Mouse (Mus musculus) kidney, postnatal 0 days (tissue): Measurements from ENCODE around the gene 4933409G03Rik. TPM values are rescaled to one million over a fixed set of nuclear protein-coding genes. Genes with fewer than 3 reads are reported as not detected.
"Not testable (repeated sequence)": the region's sequence is repeated elsewhere in the genome, so short reads cannot be mapped to it uniquely, and the experiment has no call there.

Experiments used
- ATAC-seq: fragments of 200-750 bp; cut with Nextera tagmentation; replicated peaks from 2 replicates; pipeline ENCODE4 v1.8.0; 2017; ENCODE audit warnings: low read depth, moderate number of reproducible peaks, moderate TSS enrichment, moderate library complexity; ENCODE audit not compliant: low FRiP score
- DNase-seq: peaks from one replicate; pipeline ENCODE4 v3.0.0-alpha.2; 2016; ENCODE audit warnings: low spot score
- H3K27ac ChIP-seq: fragments of 300-500 bp; sonication (generic); 2 replicates; pipeline ENCODE4 v1.5.1; 2014; ENCODE audit warnings: mild to moderate bottlenecking
- H3K27me3 ChIP-seq: fragments of 300-500 bp; sonication (generic); 2 replicates; pipeline ENCODE4 v1.6.1; 2014; ENCODE audit warnings: low read length, mixed read lengths; ENCODE audit not compliant: insufficient read depth
- H3K36me3 ChIP-seq: fragments of 300-500 bp; sonication (generic); 2 replicates; pipeline ENCODE4 v1.6.1; 2014; ENCODE audit warnings: low read length, mixed read lengths; ENCODE audit not compliant: insufficient read depth
- H3K4me1 ChIP-seq: fragments of 300-500 bp; sonication (generic); replicated peaks from 2 replicates; pipeline ENCODE4 v1.6.1; 2014; ENCODE audit warnings: antibody characterized with exemption, low read length, mixed read lengths; ENCODE audit not compliant: insufficient read depth
- H3K4me2 ChIP-seq: fragments of 300-500 bp; sonication (generic); 2 replicates; pipeline ENCODE4 v1.6.1; 2014; ENCODE audit warnings: mild to moderate bottlenecking, low read length, moderate library complexity, mixed read lengths
- H3K4me3 ChIP-seq: fragments of 300-500 bp; sonication (generic); replicated peaks from 2 replicates; pipeline ENCODE4 v1.5.1; 2014; ENCODE audit warnings: low read depth, low read length
- H3K9ac ChIP-seq: fragments of 300-500 bp; sonication (generic); 2 replicates; pipeline ENCODE4 v1.6.1; 2014; ENCODE audit warnings: low read depth, low read length
- H3K9me3 ChIP-seq: fragments of 300-500 bp; sonication (generic); replicated peaks from 2 replicates; pipeline ENCODE4 v1.6.1; 2016; ENCODE audit warnings: low read length, inconsistent platforms, mixed read lengths
- CTCF ChIP-seq: IDR thresholded peaks from 2 replicates; pipeline ENCODE4 v1.5.1; 2016; ENCODE audit warnings: antibody characterized with exemption, low read depth, mild to moderate bottlenecking, moderate library complexity
- WGBS: fragments of 180-500 bp; shearing (Covaris S2); extraction: QIAGEN DNeasy Blood & Tissue Kit; methylation state at CpG from one replicate; pipeline ENCODE4 v1.1.7; 2014; 5-methylcytosine and 5-hydroxymethylcytosine counted together
- polyA plus RNA-seq: library from polyadenylated mRNA; unstranded; fragments of >200 nt; fragmentation: Nextera tagmentation; extraction: Ambion mirVana; gene quantifications from 2 replicates; pipeline ENCODE4 v1.2.1, GENCODE M21; 2015

Gene 4933409G03Rik
- not detected in 2 replicates for polyA plus RNA-seq

DNA sequence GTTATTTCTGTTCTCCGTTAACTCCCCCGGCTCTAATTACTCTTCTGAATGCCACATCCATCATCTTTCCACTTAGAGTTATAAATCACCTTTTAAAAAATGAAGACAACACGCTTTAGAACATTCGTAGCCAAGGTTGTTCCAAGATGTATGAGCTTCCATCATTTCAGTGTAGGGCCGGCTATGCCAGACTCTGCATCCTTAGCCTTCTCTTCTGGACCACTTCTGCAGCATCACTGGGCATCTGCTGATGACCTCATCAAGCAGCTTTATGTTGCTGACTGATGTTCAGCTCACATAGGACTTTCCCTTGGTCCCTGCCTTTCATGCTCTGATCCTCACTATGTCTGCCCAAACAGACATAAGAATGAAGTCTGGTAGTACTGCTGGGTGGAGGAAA, at the start of gene 4933409G03Rik:
Gene 4933409G03Rik, plus strand, starts transcription at position 301 of the 400 bp plus-strand sequence.
- DNase-seq (no peak), ATAC-seq (no peak)
- no peak within 1 kb of the TSS for H3K27ac ChIP-seq
- WGBS = 62% methylated on average over 5 of the region's 5 CpGs
- no peaks in the 10 kb centered on the region for H3K36me3 ChIP-seq
- no peaks in the 10 kb centered on the region for H3K27me3 ChIP-seq
- H3K4me1 ChIP-seq = no peaks in the 10 kb centered on the region
- no peak within 1 kb of the TSS for H3K4me3 ChIP-seq
- no peaks in the 10 kb centered on the region for H3K9me3 ChIP-seq
- no peak within 1 kb of the TSS for H3K4me2 ChIP-seq
- H3K9ac ChIP-seq = no peak within 1 kb of the TSS
- TF ChIP-seq CTCF = no peak

DNA sequence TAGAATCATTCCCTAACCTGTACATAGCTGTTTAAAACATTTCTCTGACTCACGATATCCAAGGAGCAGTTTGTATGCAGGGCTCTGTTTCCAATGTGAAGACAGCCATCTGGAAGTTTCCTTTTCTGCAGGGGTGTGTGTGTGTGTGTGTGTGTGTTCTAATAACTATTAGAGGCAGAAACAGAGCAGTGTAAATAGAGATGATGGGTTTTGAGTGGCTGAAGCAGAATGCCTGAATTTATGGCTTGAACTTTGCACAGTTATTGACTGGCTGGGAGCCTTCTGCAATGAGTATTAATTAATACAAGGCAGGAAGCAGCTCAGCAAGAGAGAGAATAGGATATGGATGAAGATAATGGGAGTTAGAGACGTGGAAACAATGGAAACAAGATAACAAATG, 38.0 kb upstream of the 4933409G03Rik start:
- no peak overlapping the region for H3K9ac ChIP-seq
- no peaks in the 10 kb centered on the region for H3K9me3 ChIP-seq
- ATAC-seq = no peak
- H3K27ac ChIP-seq = no peak overlapping the region
- no peak overlapping the region for H3K4me3 ChIP-seq
- WGBS = 36% methylated on average over 2 of the region's 2 CpGs
- TF ChIP-seq CTCF = no peak
- DNase-seq = no peak
- H3K4me2 ChIP-seq = no peak overlapping the region
- no peaks in the 10 kb centered on the region for H3K36me3 ChIP-seq
- H3K4me1 ChIP-seq = no peaks in the 10 kb centered on the region
- no peaks in the 10 kb centered on the region for H3K27me3 ChIP-seq

DNA sequence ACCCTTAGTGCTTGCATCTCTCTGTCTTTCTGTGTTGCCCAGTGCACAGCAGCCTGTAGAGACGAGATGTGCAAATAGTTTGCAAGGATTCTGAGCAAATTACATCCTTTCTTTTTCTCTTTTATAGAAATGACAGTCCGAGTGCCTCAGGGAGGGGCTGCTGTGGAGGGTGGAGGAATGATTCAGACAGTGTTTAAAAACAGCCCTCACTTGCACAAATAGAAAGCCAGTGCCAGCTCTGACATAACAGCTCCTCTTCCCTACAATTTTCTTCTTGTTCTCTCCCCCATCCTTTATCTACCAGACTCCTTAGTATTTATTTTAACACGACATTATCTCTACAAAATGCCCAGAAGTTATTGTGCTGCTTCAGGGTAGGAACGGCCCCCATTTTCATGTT, 21.4 kb upstream of the 4933409G03Rik start:
- no peak for TF ChIP-seq CTCF
- Histone ChIP-seq H3K27me3 (no peaks in the 10 kb centered on the region), H3K4me3 (no peak overlapping the region), H3K4me2 (no peak overlapping the region), H3K9me3 (no peaks in the 10 kb centered on the region), H3K4me1 (no peaks in the 10 kb centered on the region), H3K9ac (no peak overlapping the region), H3K27ac (no peak overlapping the region), H3K36me3 (no peaks in the 10 kb centered on the region)
- ATAC-seq (no peak), DNase-seq (no peak)
- 63% methylated on average over 4 of the region's 4 CpGs for WGBS

DNA sequence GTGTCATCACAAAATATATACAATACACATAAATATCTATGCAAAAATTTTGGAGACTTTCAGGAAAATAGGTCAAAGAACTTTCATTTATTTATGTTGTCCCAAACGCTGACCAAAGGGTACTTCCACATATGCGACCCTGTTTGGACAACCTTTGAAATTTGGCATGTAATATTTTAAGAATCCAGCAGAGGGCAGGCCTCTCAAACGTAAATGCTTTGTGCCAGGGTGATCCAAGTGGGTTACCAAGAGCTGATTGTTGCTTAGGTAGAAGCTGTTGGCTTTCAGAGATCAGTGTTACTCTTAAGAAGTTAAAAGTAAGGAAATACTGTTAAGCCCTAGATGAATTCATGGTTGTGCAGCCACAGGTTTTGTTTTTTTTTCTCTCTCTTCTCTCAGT, 18.9 kb upstream of the 4933409G03Rik start:
- peak; percentile 85 for TF ChIP-seq CTCF
- ATAC-seq (0 out of 2 replicates have a peak, but pooled peaks have one; percentile 40), DNase-seq (peak; percentile 81)
- H3K27ac ChIP-seq = no peak overlapping the region
- no peaks in the 10 kb centered on the region for H3K4me1 ChIP-seq
- H3K27me3 ChIP-seq = no peaks in the 10 kb centered on the region
- WGBS = 7% methylated on average over 3 of the region's 3 CpGs
- H3K9me3 ChIP-seq = no peaks in the 10 kb centered on the region
- no peak overlapping the region for H3K4me3 ChIP-seq
- H3K36me3 ChIP-seq = no peaks in the 10 kb centered on the region
- no peak overlapping the region for H3K9ac ChIP-seq
- H3K4me2 ChIP-seq = no peak overlapping the region

DNA sequence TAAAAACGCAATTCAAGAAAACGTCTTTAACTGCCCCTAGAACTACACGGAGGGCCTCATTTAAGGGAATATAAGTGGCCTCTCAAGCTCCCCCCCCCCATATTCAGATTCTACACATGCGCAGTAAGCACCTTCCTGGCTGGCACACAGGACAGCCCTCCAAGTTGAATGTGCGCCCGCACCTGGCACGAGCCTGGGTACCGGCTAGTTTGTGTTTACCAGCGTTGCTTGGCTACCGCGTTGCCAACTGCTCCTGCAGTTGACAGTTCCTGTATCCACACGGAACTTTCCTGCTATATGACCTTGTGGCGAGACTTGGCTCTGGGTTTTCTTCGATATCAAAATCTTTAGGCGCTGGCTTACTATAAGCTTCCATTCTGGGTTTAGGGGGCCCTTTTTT, 13.9 kb upstream of the 4933409G03Rik start:
- Histone ChIP-seq H3K36me3 (no peaks in the 10 kb centered on the region), H3K4me3 (no peak overlapping the region), H3K9me3 (no peaks in the 10 kb centered on the region), H3K9ac (no peak overlapping the region), H3K27me3 (no peaks in the 10 kb centered on the region), H3K4me1 (no peaks in the 10 kb centered on the region), H3K27ac (no peak overlapping the region), H3K4me2 (no peak overlapping the region)
- TF ChIP-seq CTCF = no peak
- WGBS = 86% methylated on average over 15 of the region's 15 CpGs
- DNase-seq = no peak
- ATAC-seq = no peak

DNA sequence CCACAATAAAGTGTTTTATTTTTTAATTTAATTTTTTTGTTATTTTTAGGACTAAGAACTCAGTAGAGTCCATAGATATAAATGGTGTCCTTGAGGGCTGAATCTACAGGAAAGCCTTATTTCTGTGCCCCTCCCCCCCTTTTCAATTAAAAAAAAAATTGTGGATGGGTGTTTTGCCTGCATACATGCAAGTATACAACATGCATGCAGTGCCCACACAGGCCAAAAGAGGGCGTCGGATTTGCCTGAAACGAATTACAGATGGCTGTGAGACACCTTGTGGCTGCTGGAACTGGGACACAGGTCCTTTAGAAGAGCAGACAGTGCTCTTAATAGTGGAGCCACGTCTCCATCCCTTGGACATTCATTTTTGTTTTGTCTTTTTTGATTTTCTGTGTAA, 9.9 kb upstream of the 4933409G03Rik start:
- Histone ChIP-seq H3K4me1 (no peaks in the 10 kb centered on the region), H3K4me2 (no peak overlapping the region), H3K9me3 (no peaks in the 10 kb centered on the region), H3K4me3 (no peak overlapping the region), H3K27me3 (no peaks in the 10 kb centered on the region), H3K36me3 (no peaks in the 10 kb centered on the region), H3K9ac (no peak overlapping the region), H3K27ac (no peak overlapping the region)
- DNase-seq = no peak
- ATAC-seq = no peak
- WGBS = 33% methylated on average over 4 of the region's 4 CpGs
- TF ChIP-seq CTCF = peak; percentile 50

DNA sequence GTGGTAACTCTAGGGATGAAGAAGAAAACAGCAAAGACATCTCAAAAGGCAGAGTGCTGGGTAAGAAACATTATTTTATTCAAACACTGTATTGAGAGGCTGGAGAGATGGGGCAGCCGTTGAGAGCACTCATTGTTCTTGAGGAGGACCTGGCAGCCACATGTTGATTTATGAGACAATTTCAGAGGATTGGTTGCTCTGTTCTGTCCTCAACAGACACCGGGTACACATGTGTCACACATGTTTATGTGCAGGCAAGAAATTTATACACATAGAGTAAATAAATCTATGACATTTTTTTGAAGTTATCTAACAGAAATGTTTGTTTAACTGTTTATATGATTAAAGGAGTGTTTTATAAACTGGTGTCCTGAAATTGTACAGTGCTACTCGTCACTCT, 10.6 kb downstream of the 4933409G03Rik start:
- Histone ChIP-seq H3K4me1 (no peaks in the 10 kb centered on the region), H3K4me2 (no peak overlapping the region), H3K4me3 (no peak overlapping the region), H3K27me3 (no peaks in the 10 kb centered on the region), H3K9me3 (no peaks in the 10 kb centered on the region), H3K27ac (no peak overlapping the region), H3K36me3 (no peaks in the 10 kb centered on the region), H3K9ac (no peak overlapping the region)
- ATAC-seq (no peak), DNase-seq (no peak)
- WGBS = 34% methylated on average over 3 of the region's 3 CpGs
- TF ChIP-seq CTCF = no peak

DNA sequence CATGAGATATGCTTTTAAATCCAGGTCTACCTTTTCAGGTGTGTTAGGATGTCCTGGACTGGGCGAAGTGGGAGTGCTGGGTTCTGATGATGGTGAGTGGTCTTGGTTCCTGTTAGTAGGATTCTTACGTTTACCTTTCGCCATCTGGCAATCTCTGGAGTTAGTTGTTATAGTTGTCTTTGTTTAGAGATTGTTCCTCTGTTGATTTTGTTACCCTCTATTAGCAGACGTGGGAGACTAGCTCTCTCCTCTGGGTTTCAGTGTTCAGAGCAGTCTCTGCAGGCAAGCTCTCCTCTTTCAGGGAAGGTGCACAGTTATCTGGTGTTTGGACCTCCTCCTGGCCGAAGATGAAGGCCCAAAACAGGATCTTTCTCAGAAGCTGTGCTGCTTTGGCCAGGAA, 74.0 kb downstream of the 4933409G03Rik start, which contains the start of gene 4932414N04Rik:
Gene 4932414N04Rik, plus strand, starts transcription at position 301 of the 400 bp plus-strand sequence.
- H3K36me3 ChIP-seq, H3K9me3 ChIP-seq, H3K4me1 ChIP-seq, DNase-seq, H3K27me3 ChIP-seq, H3K4me2 ChIP-seq, ATAC-seq, H3K9ac ChIP-seq, H3K4me3 ChIP-seq, H3K27ac ChIP-seq: not testable (repeated sequence)
- 87% methylated on average over 1 of the region's 5 CpGs for WGBS
